Mouse (Mus musculus) CH12F3 (cell line): Measurements from ENCODE around the gene Ascl1.

ENCODE experiments used
- in situ Hi-C: fragments of 300-500 bp; cut with MboI; formaldehyde crosslinking; loops from 2 replicates; pipeline ENCODE4 v1.14.3; 2020; ENCODE audit warnings: low sequenced_read_pairs

The Ascl1 gene

DNA sequence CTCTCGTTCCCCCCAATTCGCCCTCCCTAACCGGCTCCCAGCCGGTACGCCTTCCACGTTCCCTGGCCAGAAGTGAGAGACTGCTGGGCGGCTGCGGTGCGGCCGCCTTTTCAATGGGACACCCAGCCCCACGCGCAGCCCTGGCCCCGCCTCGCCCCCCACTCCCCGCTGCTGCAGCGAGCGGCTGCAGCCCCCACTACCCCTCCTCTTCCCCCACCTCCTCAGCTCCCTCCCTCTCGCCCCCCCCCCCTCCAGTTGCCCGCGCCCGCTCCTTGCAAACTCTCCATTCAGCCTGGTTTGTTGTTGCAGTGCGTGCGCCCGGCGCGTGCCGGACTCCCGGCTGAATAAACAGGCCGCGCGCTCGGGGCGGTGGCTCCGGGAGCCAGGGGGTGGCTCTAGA, at the start of gene Ascl1:
Ascl1 (minus strand) TSS at position 85 of the 400 bp plus-strand sequence.
- in situ Hi-C loops = no loop called here

GRCm38 (mm10) chr10:87534172-87534571, 40.7 kb upstream of the Ascl1 start:
- in situ Hi-C loops = no loop called here

- in situ Hi-C loops = no loop called here
Observed at GRCm38 (mm10) chr10:87521646-87522045, 28.2 kb upstream of the Ascl1 start, which contains the start of gene Pah. TSS of gene Pah (plus strand) at chr10:87521795.

DNA sequence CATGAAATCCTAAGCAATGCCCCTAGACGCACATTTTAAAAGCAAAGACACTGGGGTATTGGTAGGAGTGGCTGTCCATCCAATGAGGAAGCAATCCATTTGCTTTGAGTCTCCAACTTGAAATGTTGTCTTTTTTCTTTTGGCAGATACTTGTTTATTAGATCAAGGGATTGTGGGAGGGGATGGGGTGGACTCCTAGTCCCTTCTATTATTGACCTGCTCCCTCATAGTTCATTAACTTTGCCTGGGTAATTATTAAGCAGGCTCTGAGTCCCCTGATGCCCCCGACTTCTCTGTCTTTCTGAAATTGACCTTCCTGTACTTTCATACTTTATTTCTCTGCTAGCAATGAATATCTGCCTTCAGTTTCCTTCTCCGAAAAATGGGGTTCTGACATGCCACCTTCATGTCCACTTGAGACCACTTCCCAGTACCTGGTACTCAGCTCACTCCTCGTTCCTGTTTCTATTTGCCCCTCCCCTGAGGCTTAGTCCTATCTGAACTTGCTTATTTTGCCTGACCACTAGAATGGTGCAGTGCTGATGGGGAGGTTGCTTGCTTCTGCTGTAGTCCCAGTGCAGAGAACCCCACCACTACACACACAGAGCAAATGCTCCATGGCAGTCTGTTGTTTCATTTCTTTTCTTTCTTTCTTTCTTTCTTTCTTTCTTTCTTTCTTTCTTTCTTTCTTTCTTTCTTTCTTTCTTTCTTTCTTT, 27.1 kb upstream of the Ascl1 start:
- in situ Hi-C loops = no loop called here

DNA sequence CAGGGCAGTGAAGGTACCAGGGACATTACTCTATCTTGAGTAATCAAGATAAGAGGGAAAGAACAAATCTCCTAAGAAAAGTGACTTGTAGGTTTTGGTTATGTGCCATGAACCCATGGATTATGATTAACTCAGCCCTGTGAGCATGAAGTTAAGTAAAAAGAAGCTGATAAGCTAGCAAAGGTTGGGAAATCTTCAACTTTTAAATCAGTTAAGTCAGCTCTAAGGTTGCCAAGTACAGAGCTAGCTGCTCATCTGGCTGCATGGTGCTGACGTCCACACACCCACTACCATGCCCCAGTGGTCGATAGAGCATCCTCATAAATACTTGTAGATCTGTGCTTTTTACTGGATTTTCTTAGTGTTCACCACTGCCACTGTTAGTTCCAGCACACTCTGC, 25.1 kb upstream of the Ascl1 start:
- in situ Hi-C loops = no loop called here

- in situ Hi-C loops = no loop called here
Observed at GRCm38 (mm10) chr10:87513052-87513451, 19.6 kb upstream of the Ascl1 start.

DNA sequence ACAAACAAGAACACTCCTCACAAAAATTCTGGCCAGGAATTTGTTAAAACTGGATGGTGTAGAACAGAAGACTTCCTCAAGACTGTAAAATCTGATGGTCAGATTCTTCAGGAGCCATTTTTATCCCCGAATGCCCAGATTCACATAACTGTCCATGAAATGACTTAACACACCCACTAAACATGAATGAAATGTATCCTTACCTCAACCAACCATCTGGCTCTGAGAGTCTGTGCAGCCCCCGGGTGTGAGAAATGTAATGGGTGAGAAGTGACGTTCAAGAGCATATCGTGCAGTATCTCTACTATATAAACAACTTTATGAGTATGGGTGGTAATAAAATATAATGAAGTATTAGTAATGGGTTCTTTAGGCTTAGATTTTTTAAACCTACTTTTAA, 15.1 kb upstream of the Ascl1 start:
- in situ Hi-C loops = loop anchor here (5.0 kb wide), 1 partner anchor 476 kb away; no protein-coding TSS in a partner anchor

DNA sequence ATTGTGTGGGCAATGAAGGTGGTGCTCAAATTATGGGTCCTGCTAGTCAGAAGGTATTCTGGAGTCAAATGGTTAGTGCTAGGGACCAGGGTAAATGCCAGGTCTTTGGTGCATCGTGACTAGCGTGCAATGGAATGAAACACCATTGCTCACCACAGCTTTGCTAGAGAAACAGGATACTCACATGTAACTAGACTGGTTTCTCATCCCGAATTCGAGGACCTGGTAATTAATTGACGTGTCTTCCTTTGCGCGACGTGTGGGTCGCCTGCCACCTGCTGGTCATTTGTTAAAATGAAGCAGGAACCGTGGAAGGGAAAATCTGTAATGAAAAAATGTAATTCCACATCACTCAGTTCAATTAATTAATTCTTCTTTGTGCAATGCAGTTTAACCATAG, 10.5 kb upstream of the Ascl1 start:
- in situ Hi-C loops = no loop called here

DNA sequence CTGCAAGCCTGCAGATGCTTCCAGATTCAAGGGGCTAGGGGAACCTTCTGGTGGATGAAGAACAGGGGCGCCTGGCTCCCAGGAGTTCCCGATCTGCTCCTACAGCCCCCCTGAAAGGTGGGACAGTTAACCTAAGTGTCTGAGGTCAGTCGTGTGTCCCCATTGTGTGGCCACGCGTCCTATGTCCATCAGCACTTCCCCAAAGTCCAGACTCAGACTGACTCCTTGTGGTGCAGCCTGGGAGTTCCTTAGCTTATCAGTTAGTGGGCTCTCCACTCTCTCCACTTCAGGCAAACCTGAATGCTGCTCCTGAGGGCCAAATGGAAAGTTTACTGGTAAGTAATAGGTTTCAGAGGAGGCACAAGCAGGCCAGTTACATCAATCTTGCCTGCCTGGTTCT, 8.8 kb upstream of the Ascl1 start:
- in situ Hi-C loops = no loop called here

GRCm38 (mm10) chr10:87501659-87502042, 8.2 kb upstream of the Ascl1 start:
- in situ Hi-C loops = no loop called here

DNA sequence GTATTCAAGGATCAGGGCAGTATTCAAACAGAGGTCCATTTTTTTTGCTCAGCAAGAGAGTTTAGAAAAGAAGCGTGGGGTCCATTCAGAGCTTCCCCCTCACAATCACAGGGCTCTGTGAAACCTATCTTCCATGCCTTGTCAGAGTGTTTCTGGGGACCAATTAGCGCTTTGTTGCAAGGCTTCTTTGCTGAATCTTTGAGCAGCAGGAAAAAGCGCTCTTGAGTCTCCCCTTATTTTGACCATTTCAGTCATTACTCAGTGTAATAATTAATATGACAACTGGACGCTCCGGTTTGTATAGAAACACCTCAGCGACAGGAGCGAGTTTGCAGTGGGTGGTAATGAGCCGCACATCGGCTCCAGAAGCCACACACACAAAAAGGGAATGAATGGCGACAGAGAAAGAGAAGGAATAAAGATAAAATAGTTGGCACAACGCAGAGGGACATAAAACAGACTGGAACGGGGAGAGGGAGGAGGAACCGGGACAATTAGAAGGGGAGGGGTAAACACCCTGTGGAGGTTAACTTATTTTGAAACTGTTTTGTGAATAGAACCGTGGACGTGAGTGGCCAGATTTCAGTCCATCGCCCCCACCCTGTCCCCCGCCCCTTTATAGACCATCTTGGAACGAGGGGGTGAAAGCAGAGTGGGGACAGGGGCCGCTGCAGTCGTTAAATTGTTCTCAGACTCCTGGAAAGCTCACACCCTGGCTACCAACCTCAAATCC, 7.6 kb upstream of the Ascl1 start:
- in situ Hi-C loops = no loop called here

GRCm38 (mm10) chr10:87497056-87497455, 3.6 kb upstream of the Ascl1 start:
- in situ Hi-C loops = no loop called here

GRCm38 (mm10) chr10:87494596-87494995, 1.1 kb upstream of the Ascl1 start:
- in situ Hi-C loops = no loop called here

GRCm38 (mm10) chr10:87494176-87494575, 716 bp upstream of the Ascl1 start:
- in situ Hi-C loops = no loop called here

GRCm38 (mm10) chr10:87492661-87493551, 554 bp downstream of the Ascl1 start:
- in situ Hi-C loops = no loop called here

DNA sequence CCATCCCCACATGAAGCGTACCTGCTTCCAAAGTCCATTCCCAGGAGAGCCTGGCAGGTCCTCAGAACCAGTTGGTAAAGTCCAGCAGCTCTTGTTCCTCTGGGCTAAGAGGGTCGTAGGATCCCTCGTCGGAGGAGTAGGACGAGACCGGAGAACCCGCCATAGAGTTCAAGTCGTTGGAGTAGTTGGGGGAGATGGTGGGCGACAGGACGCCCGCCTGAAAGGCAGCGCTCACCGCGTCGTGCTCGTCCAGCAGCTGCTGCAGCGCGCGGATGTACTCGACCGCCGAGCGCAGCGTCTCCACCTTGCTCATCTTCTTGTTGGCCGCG, 1.2 kb downstream of the Ascl1 start:
- in situ Hi-C loops = no loop called here

- in situ Hi-C loops = no loop called here
Observed at GRCm38 (mm10) chr10:87491485-87492040, 1.9 kb downstream of the Ascl1 start.

- in situ Hi-C loops = no loop called here
Observed at GRCm38 (mm10) chr10:87490328-87490727, 3.1 kb downstream of the Ascl1 start.

DNA sequence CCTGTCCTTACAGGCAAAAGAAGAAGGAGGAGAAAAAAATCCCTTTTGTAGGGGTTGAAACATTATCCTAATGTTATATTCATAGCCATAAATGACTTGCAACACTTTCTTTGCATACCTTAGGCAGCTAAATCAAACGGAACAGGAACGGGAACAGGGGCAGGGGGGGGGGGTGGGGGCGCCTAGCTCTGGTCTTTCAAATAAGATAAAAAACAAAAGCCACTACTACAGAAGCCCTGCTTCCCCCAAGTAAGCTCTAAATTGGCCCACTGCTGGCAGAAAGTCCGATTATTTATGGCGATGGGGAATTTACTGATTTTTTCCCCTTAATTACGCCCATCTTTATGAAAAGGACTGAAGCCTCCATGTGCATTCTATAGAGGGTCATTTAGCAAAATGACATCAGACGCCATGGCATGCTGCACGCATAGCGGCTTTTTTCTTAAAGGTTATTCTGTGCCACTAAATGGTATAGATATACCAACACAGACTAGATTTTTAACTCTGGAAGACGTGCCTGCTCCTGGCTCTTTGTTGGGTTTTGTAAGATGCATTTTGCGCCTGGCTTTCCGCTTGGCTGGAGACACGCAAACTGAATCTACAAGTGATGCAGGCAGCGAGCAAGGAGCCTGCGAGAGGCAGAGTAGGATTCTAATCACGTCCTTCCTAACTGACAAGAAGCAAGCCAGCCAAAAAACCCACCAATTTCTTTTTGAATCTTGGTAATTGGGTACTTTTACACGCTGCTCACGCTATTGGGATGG, 4.0 kb downstream of the Ascl1 start:
- in situ Hi-C loops = no loop called here

- in situ Hi-C loops = no loop called here
Observed at GRCm38 (mm10) chr10:87488429-87489145, 4.9 kb downstream of the Ascl1 start.
